Mouse (Mus musculus) heart, adult 8-10 months (tissue): ENCODE measurements around the gene Ipo8. TPM values are rescaled to one million over a fixed set of nuclear protein-coding genes. Genes with fewer than 3 reads are reported as not detected.

Experiments used
- DNase-seq: peaks from one replicate; pipeline ENCODE4 v3.0.0; 2022; ENCODE audit warnings: low spot score
- total RNA-seq, 4 experiments: library from RNA; stranded (reverse); gene quantifications; 2 replicates each; pipeline ENCODE4 v1.2.4; 2022

Ipo8 gene
- total RNA-seq, 4 experiments from 2014 or later, result 19.8 to 26.7 (median 24.4) TPM

- DNase-seq, result no peak
Observed at GRCm38 (mm10) chr6:148761475-148761874, 69.8 kb downstream of the Ipo8 start.

- no peak for DNase-seq
Observed at GRCm38 (mm10) chr6:148756535-148756934, 74.7 kb downstream of the Ipo8 start.

DNA sequence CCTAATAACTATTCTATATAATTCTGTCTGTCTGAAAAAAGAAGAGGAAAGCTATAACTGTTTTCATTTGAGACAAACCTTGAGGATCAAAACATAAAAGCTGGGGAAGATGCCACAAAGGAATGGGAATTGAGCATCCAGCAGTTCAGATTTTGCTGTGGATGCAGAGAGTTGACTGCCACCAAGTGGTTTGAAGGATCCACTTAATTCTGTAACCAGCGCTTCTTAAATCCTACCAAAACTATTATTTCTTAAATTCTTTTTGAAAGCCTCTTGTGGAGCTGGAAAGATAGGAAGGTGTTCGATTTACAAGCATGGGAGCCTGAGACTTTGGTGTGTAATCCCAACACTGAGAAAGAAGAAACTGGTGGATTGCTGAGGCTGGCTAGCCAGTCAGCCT lies 79.9 kb downstream of the Ipo8 start:
- DNase-seq, result no peak

DNA sequence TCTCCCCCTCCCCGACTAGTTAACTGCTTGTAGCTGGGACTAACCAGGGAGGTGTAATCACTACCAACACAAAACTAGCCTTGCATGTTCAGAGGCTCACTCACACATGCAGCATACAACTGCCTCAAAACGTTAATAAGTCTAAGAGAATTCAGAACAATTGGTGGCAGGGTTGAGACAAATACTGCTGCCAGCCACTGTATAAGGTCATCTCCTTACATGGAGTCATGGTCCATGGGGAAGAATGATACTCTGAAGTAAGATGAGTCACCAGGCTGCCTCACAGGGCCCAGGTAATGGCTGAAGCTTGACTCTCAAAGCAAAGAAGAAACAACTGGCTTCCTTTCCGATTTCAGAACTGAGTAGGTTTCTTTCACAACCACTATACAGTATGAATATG lies 81.1 kb downstream of the Ipo8 start:
- no peak for DNase-seq

GRCm38 (mm10) chr6:148740521-148741226 lies 90.6 kb downstream of the Ipo8 start:
- no peak for DNase-seq

DNA sequence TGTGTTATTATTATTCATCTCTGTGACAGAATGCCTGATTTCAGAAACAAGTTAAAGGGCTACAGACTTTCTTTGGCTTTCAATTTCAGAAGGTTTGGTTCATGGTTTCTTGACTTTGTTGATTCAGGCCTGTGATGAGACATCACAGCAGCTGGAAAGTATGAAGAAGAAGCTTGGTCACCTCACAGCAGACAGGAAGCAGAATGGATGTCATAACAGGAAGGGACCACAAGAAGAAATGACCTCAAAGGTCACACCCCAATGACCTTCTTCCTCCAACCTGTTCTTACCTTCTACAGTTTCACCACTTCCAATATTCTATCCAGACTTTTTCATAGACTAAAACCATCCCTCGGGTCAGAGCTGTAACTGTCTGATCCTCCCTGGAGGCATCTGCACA lies 94.9 kb downstream of the Ipo8 start:
- no peak for DNase-seq

DNA sequence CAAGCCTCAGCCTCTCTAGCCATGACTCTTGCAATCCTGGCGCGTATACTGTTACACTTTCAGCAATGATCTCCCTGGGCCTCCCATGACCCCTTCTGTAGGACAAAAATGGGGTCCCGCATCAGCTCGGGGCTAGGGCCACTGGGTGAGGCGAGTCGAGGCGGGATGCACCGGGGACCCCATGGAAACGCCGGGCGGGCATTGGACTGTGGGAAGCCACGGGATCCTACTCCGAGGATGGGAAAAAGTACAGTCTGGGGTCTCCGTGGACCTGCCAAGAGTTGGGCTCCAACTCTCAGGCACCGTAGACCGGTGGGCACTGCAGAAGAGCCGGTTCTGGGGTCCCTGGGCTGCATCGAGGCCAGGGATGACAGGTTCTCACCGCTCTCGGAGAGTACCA lies 97.3 kb downstream of the Ipo8 start:
- DNase-seq, result no peak

GRCm38 (mm10) chr6:148732920-148733319 lies 98.3 kb downstream of the Ipo8 start:
- no peak for DNase-seq

GRCm38 (mm10) chr6:148728571-148728970 lies 102.7 kb downstream of the Ipo8 start:
- DNase-seq, result no peak

DNA sequence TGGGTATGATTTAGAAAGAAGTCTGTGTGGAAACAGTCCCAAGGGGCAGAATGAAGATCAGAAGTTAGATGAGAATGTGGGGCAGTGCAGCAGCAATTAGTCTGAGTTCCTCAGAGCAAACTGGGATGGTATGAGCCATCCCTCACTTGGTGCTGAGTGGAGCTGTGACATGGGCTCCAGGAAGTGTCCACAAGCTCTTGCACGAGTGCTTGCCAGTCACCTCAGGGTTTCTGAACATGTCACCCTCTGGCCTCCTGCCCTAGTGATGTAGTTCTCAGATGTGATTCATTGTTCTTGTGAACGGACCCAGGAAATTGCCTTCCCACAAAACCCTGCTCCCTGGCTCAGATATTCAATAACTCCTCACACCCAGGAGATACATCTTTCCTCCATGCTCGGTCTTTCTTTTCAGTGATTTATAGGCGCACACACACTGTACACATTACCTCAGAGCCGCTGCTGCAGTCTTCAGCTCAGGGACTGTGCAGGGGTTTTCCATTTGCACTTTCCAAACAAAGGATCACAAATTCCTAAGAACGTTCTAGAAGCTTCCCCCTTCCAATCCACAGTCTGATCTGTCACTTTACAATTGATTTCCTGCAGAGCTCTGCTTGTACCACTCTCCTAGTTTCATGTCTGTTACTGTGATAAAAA lies 103.3 kb downstream of the Ipo8 start:
- DNase-seq, result no peak

DNA sequence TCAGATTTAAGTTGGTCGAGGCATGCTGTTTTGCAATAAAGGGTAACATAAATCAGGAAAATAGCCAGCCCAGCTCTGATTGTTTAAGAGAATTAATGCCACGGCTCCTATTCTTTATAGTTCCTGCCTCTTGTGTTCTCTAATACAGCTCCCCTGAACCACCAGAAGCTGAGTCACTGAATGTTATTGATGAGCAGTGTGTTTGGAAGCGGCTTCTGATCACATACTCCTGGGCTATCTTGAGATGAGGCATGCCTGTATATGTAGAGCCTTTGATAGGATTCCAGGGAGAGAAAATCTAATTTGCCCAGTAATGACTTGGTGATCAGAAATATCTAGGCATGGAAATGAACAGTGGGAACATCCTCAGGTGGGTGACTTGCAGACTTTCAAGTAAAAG lies 106.8 kb downstream of the Ipo8 start:
- no peak for DNase-seq

Other genes with a start within 250 kb of the Ipo8 start
- 1 to 10 TPM; 3.7 to 5.9 (median 4.2) TPM for gene Caprin2, start 64.8 kb upstream of the Ipo8 start, total RNA-seq
- 1 to 10 TPM; 2.7 to 4.9 (median 4.2) TPM for gene Sinhcaf, start 115.0 kb upstream of the Ipo8 start, total RNA-seq